Mouse (Mus musculus): ENCODE results near the gene Mreg.

- TF ChIP-seq CTCF (IDR thresholded peaks at IDR 0.05; ENCODE audit: low read depth) (no peak), EP300 (IDR thresholded peaks at IDR 0.05; ENCODE audit: low read depth) (no peak)
Observed at GRCm38 (mm10) chr1:72215174-72215573, 3.1 kb upstream of the Mreg start.
